Mouse (Mus musculus): ENCODE results near the gene Sox9. TPM values are rescaled to one million over a fixed set of nuclear protein-coding genes. Genes with fewer than 3 reads are reported as not detected.

Sox9 gene
- polyA plus RNA-seq, 1 experiment from 2014 or later = 48.4 TPM

- Histone ChIP-seq H3K36me3 (ENCODE audit: control insufficient read depth, insufficient read depth) (no peaks in the 10 kb centered on the region), H3K4me3 (replicated peaks; ENCODE audit: low read length) (no peak overlapping the region), H3K4me1 (replicated peaks; ENCODE audit: control insufficient read depth, insufficient read depth, low read length) (peaks cover 13% of the 10 kb centered on the region), H3K9me3 (ENCODE audit: control insufficient read depth, low read length) (no peaks in the 10 kb centered on the region), H3K27ac (ENCODE audit: low read length) (no peak overlapping the region; the same call in 1 of the 2 replicates), H3K27me3 (replicated peaks; ENCODE audit: control insufficient read depth, insufficient read depth, low read length) (no peaks in the 10 kb centered on the region), H3K4me2 (ENCODE audit: low read length) (no peak overlapping the region), H3K9ac (replicated peaks; ENCODE audit: low read depth, low read length) (no peak overlapping the region)
- ATAC-seq = no peak; the same call in 1 of the 2 replicates
- WGBS = 49% methylated on average over 7 of the region's 7 CpGs
Observed at GRCm38 (mm10) chr11:112818651-112819270, 36.7 kb downstream of the Sox9 start.

GRCm38 (mm10) chr11:112821536-112821935 is 39.5 kb downstream of the Sox9 start:
- Histone ChIP-seq H3K36me3 (ENCODE audit: control insufficient read depth, insufficient read depth) (no peaks in the 10 kb centered on the region), H3K4me2 (ENCODE audit: low read length) (no peak overlapping the region), H3K4me1 (replicated peaks; ENCODE audit: control insufficient read depth, insufficient read depth, low read length) (peaks cover 13% of the 10 kb centered on the region), H3K27ac (ENCODE audit: low read length) (no peak overlapping the region), H3K9ac (replicated peaks; ENCODE audit: low read depth, low read length) (no peak overlapping the region), H3K4me3 (replicated peaks; ENCODE audit: low read length) (no peak overlapping the region), H3K9me3 (ENCODE audit: control insufficient read depth, low read length) (no peaks in the 10 kb centered on the region), H3K27me3 (replicated peaks; ENCODE audit: control insufficient read depth, insufficient read depth, low read length) (no peaks in the 10 kb centered on the region)
- 88% methylated on average over 2 of the region's 2 CpGs for WGBS
- no peak for ATAC-seq

GRCm38 (mm10) chr11:112824146-112824545 is 42.1 kb downstream of the Sox9 start:
- 48% methylated on average over 3 of the region's 3 CpGs for WGBS
- ATAC-seq = no peak

DNA sequence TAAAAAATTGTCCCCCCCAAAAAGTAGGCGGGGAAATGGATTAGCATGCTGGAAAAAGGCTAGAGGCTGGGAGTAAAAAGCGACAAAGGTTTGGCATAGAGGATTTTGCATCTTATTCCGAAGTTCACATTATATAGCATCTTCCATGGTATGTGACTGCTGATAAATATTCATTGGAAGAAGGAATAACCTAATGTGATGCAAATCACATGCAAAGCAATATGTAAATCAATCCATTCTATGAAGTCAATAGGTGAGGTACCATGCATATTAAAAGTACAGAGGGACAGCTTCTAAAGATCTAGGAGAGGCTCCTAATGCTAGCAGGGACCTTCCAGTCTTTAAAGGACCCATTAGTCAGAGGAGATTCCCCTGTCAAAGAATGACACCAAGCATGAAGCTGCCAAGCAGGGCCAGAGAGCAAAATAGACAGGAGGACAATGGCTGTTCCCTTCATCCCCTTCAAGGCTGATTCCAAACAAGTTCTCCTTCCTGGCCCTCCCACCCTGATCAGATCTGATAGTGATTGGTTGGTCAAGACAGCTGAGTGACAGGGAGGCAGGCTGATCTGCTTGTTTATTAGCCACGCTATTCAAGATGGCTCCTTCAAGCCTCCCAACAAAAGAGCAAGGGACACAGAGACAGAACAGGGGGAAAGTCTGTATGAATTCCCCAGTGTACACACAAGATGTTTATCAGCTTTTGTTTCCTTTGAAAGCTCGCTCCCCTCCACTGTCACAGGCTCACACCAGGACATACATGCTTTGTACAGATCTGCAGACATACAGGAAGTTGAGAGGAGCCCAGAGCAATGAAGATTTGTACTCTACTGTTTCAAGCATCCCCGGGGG is 44.4 kb downstream of the Sox9 start:
- H3K36me3 ChIP-seq (ENCODE audit: control insufficient read depth, insufficient read depth) = no peaks in the 10 kb centered on the region
- H3K27me3 ChIP-seq (replicated peaks; ENCODE audit: control insufficient read depth, insufficient read depth, low read length) = no peaks in the 10 kb centered on the region
- H3K4me2 ChIP-seq (ENCODE audit: low read length) = no peak overlapping the region
- 72% methylated on average over 6 of the region's 6 CpGs for WGBS
- no peak overlapping the region for H3K27ac ChIP-seq (ENCODE audit: low read length)
- ATAC-seq = peak; percentile 71
- no peak overlapping the region for H3K9ac ChIP-seq (replicated peaks; ENCODE audit: low read depth, low read length)
- H3K9me3 ChIP-seq (ENCODE audit: control insufficient read depth, low read length) = no peaks in the 10 kb centered on the region
- H3K4me3 ChIP-seq (replicated peaks; ENCODE audit: low read length) = no peak overlapping the region
- no peaks in the 10 kb centered on the region; the same call in 1 of the 2 replicates for H3K4me1 ChIP-seq (replicated peaks; ENCODE audit: control insufficient read depth, insufficient read depth, low read length)

More at GRCm38 (mm10) chr11:112824146-112824545, 42.1 kb downstream of the Sox9 start:
- no peaks in the 10 kb centered on the region for H3K27me3 ChIP-seq (replicated peaks; ENCODE audit: control insufficient read depth, insufficient read depth, low read length)
- no peak overlapping the region for H3K9ac ChIP-seq (replicated peaks; ENCODE audit: low read depth, low read length)
- H3K9me3 ChIP-seq (ENCODE audit: control insufficient read depth, low read length) = no peaks in the 10 kb centered on the region
- no peak overlapping the region for H3K27ac ChIP-seq (ENCODE audit: low read length)
- no peaks in the 10 kb centered on the region; the same call in 1 of the 2 replicates for H3K4me1 ChIP-seq (replicated peaks; ENCODE audit: control insufficient read depth, insufficient read depth, low read length)
- no peak overlapping the region for H3K4me3 ChIP-seq (replicated peaks; ENCODE audit: low read length)
- no peak overlapping the region for H3K4me2 ChIP-seq (ENCODE audit: low read length)
- H3K36me3 ChIP-seq (ENCODE audit: control insufficient read depth, insufficient read depth) = no peaks in the 10 kb centered on the region

GRCm38 (mm10) chr11:112827044-112827347 is 45.0 kb downstream of the Sox9 start:
- no peak overlapping the region for H3K9ac ChIP-seq (replicated peaks; ENCODE audit: low read depth, low read length)
- H3K4me3 ChIP-seq (replicated peaks; ENCODE audit: low read length) = no peak overlapping the region
- H3K4me1 ChIP-seq (replicated peaks; ENCODE audit: control insufficient read depth, insufficient read depth, low read length) = no peaks in the 10 kb centered on the region; the same call in 1 of the 2 replicates
- 70% methylated on average over 6 of the region's 6 CpGs for WGBS
- H3K9me3 ChIP-seq (ENCODE audit: control insufficient read depth, low read length) = no peaks in the 10 kb centered on the region
- no peaks in the 10 kb centered on the region for H3K27me3 ChIP-seq (replicated peaks; ENCODE audit: control insufficient read depth, insufficient read depth, low read length)
- no peak overlapping the region for H3K27ac ChIP-seq (ENCODE audit: low read length)
- H3K36me3 ChIP-seq (ENCODE audit: control insufficient read depth, insufficient read depth) = no peaks in the 10 kb centered on the region
- ATAC-seq = no peak
- H3K4me2 ChIP-seq (ENCODE audit: low read length) = no peak overlapping the region

- H3K27ac ChIP-seq (ENCODE audit: low read length) = no peak overlapping the region
- no peak overlapping the region for H3K9ac ChIP-seq (replicated peaks; ENCODE audit: low read depth, low read length)
- H3K4me2 ChIP-seq (ENCODE audit: low read length) = no peak overlapping the region
- no peaks in the 10 kb centered on the region for H3K27me3 ChIP-seq (replicated peaks; ENCODE audit: control insufficient read depth, insufficient read depth, low read length)
- H3K4me3 ChIP-seq (replicated peaks; ENCODE audit: low read length) = no peak overlapping the region
- no peaks in the 10 kb centered on the region for H3K9me3 ChIP-seq (ENCODE audit: control insufficient read depth, low read length)
- no peak for ATAC-seq
- no peaks in the 10 kb centered on the region for H3K36me3 ChIP-seq (ENCODE audit: control insufficient read depth, insufficient read depth)
- WGBS = 90% methylated on average over 9 of the region's 9 CpGs
- no peaks in the 10 kb centered on the region; the same call in 1 of the 2 replicates for H3K4me1 ChIP-seq (replicated peaks; ENCODE audit: control insufficient read depth, insufficient read depth, low read length)
Observed at GRCm38 (mm10) chr11:112828553-112829287, 46.7 kb downstream of the Sox9 start.

DNA sequence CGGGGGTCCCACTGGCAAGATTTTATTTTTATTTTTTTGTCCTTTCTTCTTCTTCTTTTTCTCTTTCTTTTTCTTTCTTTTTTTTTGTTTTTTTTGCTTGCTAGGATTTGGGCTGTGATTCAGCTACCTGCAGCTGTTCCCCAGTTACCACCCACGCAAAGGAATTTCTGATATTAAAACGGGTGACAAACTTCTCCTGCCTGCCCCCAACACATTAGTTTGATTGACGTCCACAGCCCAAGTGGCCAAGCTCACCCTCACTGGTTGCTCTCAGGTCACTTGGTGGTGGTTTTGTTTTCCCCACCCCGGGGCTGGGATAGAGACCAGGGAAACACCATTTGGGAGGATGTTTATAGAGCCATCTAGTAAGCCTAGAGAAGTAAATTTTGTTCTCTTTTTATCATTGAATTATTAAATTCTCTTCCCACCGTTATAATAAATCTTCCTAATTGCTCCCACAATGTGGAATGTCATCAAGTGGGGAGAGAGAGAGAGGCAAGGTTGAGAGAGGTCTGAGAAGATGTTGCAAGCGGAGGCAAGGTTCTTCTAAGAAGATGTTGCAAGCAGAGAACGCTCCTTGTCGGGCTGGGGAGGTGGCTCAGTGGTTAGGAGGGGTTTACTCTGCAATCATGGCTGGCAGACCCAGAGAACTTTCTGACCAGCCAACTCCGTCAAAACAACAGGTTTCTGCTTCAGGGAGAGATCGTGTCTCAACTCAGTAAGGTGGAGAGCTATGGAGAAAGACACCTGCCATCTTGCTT is 52.4 kb downstream of the Sox9 start:
- Histone ChIP-seq H3K9me3 (ENCODE audit: control insufficient read depth, low read length) (no peaks in the 10 kb centered on the region), H3K27ac (ENCODE audit: low read length) (no peak overlapping the region), H3K27me3 (replicated peaks; ENCODE audit: control insufficient read depth, insufficient read depth, low read length) (no peaks in the 10 kb centered on the region), H3K36me3 (ENCODE audit: control insufficient read depth, insufficient read depth) (no peaks in the 10 kb centered on the region), H3K4me1 (replicated peaks; ENCODE audit: control insufficient read depth, insufficient read depth, low read length) (peaks cover 2% of the 10 kb centered on the region; the same call in 1 of the 2 replicates), H3K4me3 (replicated peaks; ENCODE audit: low read length) (no peak overlapping the region), H3K4me2 (ENCODE audit: low read length) (no peak overlapping the region), H3K9ac (replicated peaks; ENCODE audit: low read depth, low read length) (no peak overlapping the region)
- ATAC-seq = no peak
- 61% methylated on average over 11 of the region's 11 CpGs for WGBS

- WGBS = 50% methylated on average over 7 of the region's 7 CpGs
- H3K4me3 ChIP-seq (replicated peaks; ENCODE audit: low read length) = no peak overlapping the region
- peaks cover 14% of the 10 kb centered on the region for H3K4me1 ChIP-seq (replicated peaks; ENCODE audit: control insufficient read depth, insufficient read depth, low read length)
Observed at GRCm38 (mm10) chr11:112835468-112836092, 53.6 kb downstream of the Sox9 start.

More at GRCm38 (mm10) chr11:112835468-112836092, 53.6 kb downstream of the Sox9 start:
- Histone ChIP-seq H3K4me2 (ENCODE audit: low read length) (no peak overlapping the region), H3K36me3 (ENCODE audit: control insufficient read depth, insufficient read depth) (no peaks in the 10 kb centered on the region), H3K9me3 (ENCODE audit: control insufficient read depth, low read length) (no peaks in the 10 kb centered on the region), H3K27ac (ENCODE audit: low read length) (no peak overlapping the region), H3K27me3 (replicated peaks; ENCODE audit: control insufficient read depth, insufficient read depth, low read length) (no peaks in the 10 kb centered on the region), H3K9ac (replicated peaks; ENCODE audit: low read depth, low read length) (no peak overlapping the region)
- no peak for ATAC-seq
